22 mouse cellular contexts compared by ENCODE assay signal in genomic region chr1:38541536-38541935, GRCm38 (mm10).
DNase-seq lines count a peak whose midpoint lies in the region; TF ChIP-seq lines count a peak whose summit lies in the region.
"Had no signal": no experiment of that assay in that cellular context is flagged by ENCODE, and none has a peak within 500 bp of the region (broad histone marks: within the 10 kb centered on the region; RNA-seq: fewer than 3 reads in every experiment).

No protein-coding gene starts in this region.

- H3K9ac ChIP-seq in heart, adult 2 months (ENCODE audit: low read depth, low read length): no peak overlapping the region
- H3K9ac ChIP-seq: embryonic facial prominence, embryonic 13.5 days; forebrain, embryonic 12.5 days; forebrain, embryonic 15.5 days; heart, embryonic 13.5 days; hindbrain, embryonic 13.5 days; intestine, embryonic 15.5 days had no signal

- DNase-seq in heart, adult 11 months: peak; percentile 78
- no peak for DNase-seq in heart, adult 2 months
- peak; percentile 76 for DNase-seq in left cerebral cortex, postnatal 4 days
- no peak for DNase-seq in left cerebral cortex, adult 18-20 months (ENCODE audit: low spot score in 2 of 2)
- DNase-seq in testis, postnatal 10 days (ENCODE audit: low spot score): peak; percentile 41
- no peak for DNase-seq in testis, postnatal 14 days (ENCODE audit: low spot score)
- DNase-seq: adrenal gland, adult 2 months; adrenal gland, postnatal 14 days; cerebellum, adult 11-12 months; cerebellum, adult 9-10 months; cerebellum, postnatal 36 days; embryo, embryonic 11 days; gastrocnemius, postnatal 25 days had no signal

- no peak for TF ChIP-seq EP300 in heart, adult 2 months (IDR thresholded peaks at IDR 0.05; ENCODE audit: insufficient read depth, low read depth, low read length)

- H3K27ac ChIP-seq in heart, adult 2 months: no peak overlapping the region
- H3K27ac ChIP-seq: embryonic facial prominence, embryonic 10.5 days; embryonic facial prominence, embryonic 13.5 days; forebrain, embryonic 12.5 days; forebrain, embryonic 15.5 days; heart, embryonic 13.5 days; hindbrain, embryonic 10.5 days; hindbrain, embryonic 13.5 days; intestine, embryonic 15.5 days had no signal

- TF ChIP-seq POLR2A in heart, adult 2 months (IDR thresholded peaks at IDR 0.05; ENCODE audit: insufficient read depth, low read depth, low read length): no peak

- no peaks in the 10 kb centered on the region for H3K27me3 ChIP-seq in heart, adult 2 months (ENCODE audit: control insufficient read depth, insufficient read depth, low read length)
- H3K27me3 ChIP-seq: embryonic facial prominence, embryonic 13.5 days; forebrain, embryonic 12.5 days; forebrain, embryonic 15.5 days; heart, embryonic 13.5 days; hindbrain, embryonic 13.5 days; intestine, embryonic 15.5 days had no signal

- H3K4me1 ChIP-seq in heart, adult 2 months (ENCODE audit: control insufficient read depth, insufficient read depth, low read length): no peaks in the 10 kb centered on the region

- intact Hi-C loops in heart, adult 2 months (cut with DNase I): no loop called here
- intact Hi-C loops in left cerebral cortex, postnatal 4 days (cut with DNase I): no loop called here

- no peak for TF ChIP-seq CTCF in heart, adult 2 months (IDR thresholded peaks at IDR 0.05)

- no peaks in the 10 kb centered on the region for H3K36me3 ChIP-seq in heart, adult 2 months (ENCODE audit: control insufficient read depth, insufficient read depth, low read length)
- H3K36me3 ChIP-seq: forebrain, embryonic 12.5 days; forebrain, embryonic 15.5 days; heart, embryonic 13.5 days; hindbrain, embryonic 13.5 days; intestine, embryonic 15.5 days had no signal

- H3K79me2 ChIP-seq in heart, adult 2 months (replicated peaks; ENCODE audit: control insufficient read depth, insufficient read depth, low read length): no peaks in the 10 kb centered on the region

- no peak overlapping the region for H3K4me3 ChIP-seq in heart, adult 2 months
- H3K4me3 ChIP-seq: embryonic facial prominence, embryonic 10.5 days; embryonic facial prominence, embryonic 13.5 days; erythroblast, embryonic 14.5 days; forebrain, embryonic 12.5 days; forebrain, embryonic 15.5 days; heart, embryonic 13.5 days; hindbrain, embryonic 10.5 days; hindbrain, embryonic 13.5 days; intestine, embryonic 15.5 days had no signal

- WGBS in heart, adult 2 months: 64% methylated on average over 4 of the region's 4 CpGs

Comparison
In these comparisons a context has a peak if more than half of its experiments do, and no peak if none do; other contexts are left out.
1. DNase-seq: peak in heart, adult 11 months (single experiment), left cerebral cortex, postnatal 4 days (single experiment) and testis, postnatal 10 days (single experiment); none in heart, adult 2 months (0 of 2), left cerebral cortex, adult 18-20 months (0 of 2) and testis, postnatal 14 days (single experiment).